Mouse (Mus musculus): Measurements from ENCODE around the gene Platr17. TPM values are rescaled to one million over a fixed set of nuclear protein-coding genes. Genes with fewer than 3 reads are reported as not detected.
"Not testable (repeated sequence)": the region's sequence is repeated elsewhere in the genome, so short reads cannot be mapped to it uniquely, and the experiment has no call there.

Gene Platr17
- 0.40 and 0.52 TPM in 2 replicates for polyA plus RNA-seq (2015; fragmentation: Nextera tagmentation; extraction: Ambion mirVana)

DNA sequence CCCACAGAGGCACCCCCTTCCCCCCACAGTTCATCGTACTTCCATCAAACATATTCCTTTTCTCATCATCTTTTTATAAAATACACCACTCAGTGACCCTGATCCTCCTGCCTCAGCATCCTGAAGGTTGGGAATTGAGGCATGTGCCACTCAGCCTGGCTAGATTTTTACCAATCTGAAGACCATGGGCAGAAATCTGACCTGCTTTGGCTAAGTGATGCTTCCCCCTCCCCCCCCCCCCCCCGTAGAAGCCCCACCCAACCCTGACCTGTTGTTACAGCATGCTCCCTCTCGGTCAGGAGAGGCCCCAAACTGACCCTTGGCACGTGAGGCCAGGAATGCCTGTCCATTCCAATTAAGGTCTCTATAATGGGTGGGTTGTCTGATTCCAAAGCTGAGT is at the start of gene Platr17:
Platr17 (plus strand) TSS at position 301 of the 400 bp plus-strand sequence.
- ATAC-seq; H3K9ac ChIP-seq (replicated peaks): not testable (repeated sequence)
- WGBS, result 35% methylated on average over 3 of the region's 4 CpGs

GRCm38 (mm10) chr17:33857816-33858215 is 47.1 kb upstream of the Platr17 start:
- Histone ChIP-seq H3K4me2 (replicated peaks) (no peak overlapping the region), H3K4me1 (replicated peaks) (no peaks in the 10 kb centered on the region), H3K27me3 (no peaks in the 10 kb centered on the region), H3K36me3 (no peaks in the 10 kb centered on the region), H3K9me3 (no peaks in the 10 kb centered on the region; the same call in 1 of the 2 replicates), H3K4me3 (replicated peaks) (no peak overlapping the region), H3K9ac (replicated peaks) (no peak overlapping the region), H3K27ac (no peak overlapping the region)
- WGBS, result 59% methylated on average over 4 of the region's 4 CpGs
- ATAC-seq, result no peak

More for the DNA sequence above, at the start of gene Platr17:
- not testable (repeated sequence) for H3K27ac ChIP-seq; H3K36me3 ChIP-seq; H3K4me3 ChIP-seq (replicated peaks); H3K4me2 ChIP-seq (replicated peaks); H3K27me3 ChIP-seq; H3K9me3 ChIP-seq; H3K4me1 ChIP-seq (replicated peaks)

- Histone ChIP-seq H3K27ac (no peak overlapping the region), H3K4me1 (replicated peaks) (no peaks in the 10 kb centered on the region), H3K9ac (replicated peaks) (no peak overlapping the region), H3K27me3 (no peaks in the 10 kb centered on the region), H3K36me3 (no peaks in the 10 kb centered on the region), H3K4me2 (replicated peaks) (no peak overlapping the region), H3K9me3 (no peaks in the 10 kb centered on the region), H3K4me3 (replicated peaks) (no peak overlapping the region)
- ATAC-seq, result no peak
- WGBS, result 42% methylated on average over 9 of the region's 9 CpGs
These were observed 39.5 kb upstream of the Platr17 start for GRCm38 (mm10) chr17:33865330-33866030.

GRCm38 (mm10) chr17:33873537-33873936 is 31.4 kb upstream of the Platr17 start, which contains the start of gene Gm7029:
Gm7029 (plus strand) TSS chr17:33873837.
- WGBS, result 92% methylated on average over 4 of the region's 12 CpGs
- not testable (repeated sequence) for H3K27me3 ChIP-seq; ATAC-seq; H3K27ac ChIP-seq; H3K4me2 ChIP-seq (replicated peaks); H3K4me1 ChIP-seq (replicated peaks); H3K36me3 ChIP-seq; H3K9me3 ChIP-seq; H3K4me3 ChIP-seq (replicated peaks); H3K9ac ChIP-seq (replicated peaks)

DNA sequence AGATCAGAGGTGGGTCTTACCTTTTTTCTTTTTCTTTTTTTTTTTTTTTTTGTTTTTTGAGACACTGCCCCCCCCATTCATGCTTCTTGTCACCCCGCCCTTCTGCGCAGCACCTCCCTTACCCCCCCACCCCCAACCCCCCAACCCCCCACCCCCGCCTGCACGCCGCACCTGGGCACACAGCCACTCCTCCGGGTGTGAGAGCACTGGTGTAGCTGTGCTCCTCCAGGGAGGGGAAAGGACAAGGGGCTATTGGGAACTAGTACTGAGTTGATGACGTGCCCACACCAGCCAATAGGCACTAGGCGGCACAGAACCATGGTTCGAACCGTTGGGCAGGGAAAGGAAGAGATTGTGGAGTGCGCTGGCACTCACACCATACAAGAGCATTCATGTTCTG is 30.5 kb upstream of the Platr17 start:
- Histone ChIP-seq H3K36me3 (peaks cover 4% of the 10 kb centered on the region; the same call in 1 of the 2 replicates), H3K4me3 (replicated peaks) (no peak overlapping the region), H3K27ac (no peak overlapping the region), H3K9me3 (no peaks in the 10 kb centered on the region), H3K4me2 (replicated peaks) (no peak overlapping the region), H3K9ac (replicated peaks) (no peak overlapping the region), H3K27me3 (no peaks in the 10 kb centered on the region), H3K4me1 (replicated peaks) (no peaks in the 10 kb centered on the region)
- WGBS, result 94% methylated on average over 11 of the region's 11 CpGs
- no peak for ATAC-seq

GRCm38 (mm10) chr17:33875797-33876196 is 29.1 kb upstream of the Platr17 start:
- not testable (repeated sequence) for H3K9ac ChIP-seq (replicated peaks); H3K4me1 ChIP-seq (replicated peaks); H3K27me3 ChIP-seq; H3K4me2 ChIP-seq (replicated peaks); H3K9me3 ChIP-seq; ATAC-seq; H3K27ac ChIP-seq; H3K4me3 ChIP-seq (replicated peaks)
- H3K36me3 ChIP-seq, result peaks cover 11% of the 10 kb centered on the region; the same call in 1 of the 2 replicates
- 72% methylated on average over 5 of the region's 5 CpGs for WGBS

DNA sequence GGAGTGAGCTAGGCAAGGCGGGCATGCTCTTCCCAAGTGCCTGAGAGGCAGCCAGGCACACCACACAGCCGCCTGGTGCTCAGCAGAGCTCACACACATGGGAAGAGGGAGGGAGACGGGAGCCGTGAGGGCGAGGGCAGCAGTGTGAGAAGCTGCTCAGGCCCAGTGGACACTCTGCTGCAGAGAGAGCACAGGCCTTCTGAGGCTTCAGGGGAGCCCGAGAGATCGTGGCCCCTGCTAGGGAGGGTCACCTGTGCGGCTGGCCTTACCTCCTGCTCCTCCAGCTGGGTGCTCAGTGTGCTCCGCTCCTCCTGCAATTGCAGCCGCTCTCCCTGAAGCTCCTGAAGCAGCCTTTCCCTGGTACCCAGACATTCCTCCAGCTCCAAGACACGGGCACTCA is 20.6 kb upstream of the Platr17 start:
- H3K4me1 ChIP-seq (replicated peaks), result peaks cover 13% of the 10 kb centered on the region
- not testable (repeated sequence) for H3K9me3 ChIP-seq; H3K27me3 ChIP-seq; H3K4me3 ChIP-seq (replicated peaks); H3K27ac ChIP-seq; H3K9ac ChIP-seq (replicated peaks); ATAC-seq; H3K4me2 ChIP-seq (replicated peaks)
- peaks cover 30% of the 10 kb centered on the region for H3K36me3 ChIP-seq
- 91% methylated on average over 10 of the region's 11 CpGs for WGBS

DNA sequence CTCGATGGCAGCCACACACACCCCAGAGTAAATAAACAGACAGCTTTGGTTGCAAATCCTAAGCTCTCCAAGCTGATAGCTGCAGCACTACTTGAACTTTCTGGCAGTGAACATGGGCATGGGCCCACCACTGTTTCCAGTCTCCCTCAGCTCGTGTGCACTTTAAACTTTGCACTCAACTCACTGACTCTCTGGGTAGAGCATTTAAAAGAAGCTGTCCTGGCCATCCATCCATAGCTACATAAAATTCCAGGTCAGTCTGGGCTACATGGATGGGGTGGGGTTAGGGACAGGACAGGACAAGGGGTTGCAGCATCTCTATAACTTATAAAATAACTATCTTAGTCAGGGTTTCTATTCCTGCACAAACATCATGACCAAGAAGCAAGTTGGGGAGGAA is 17.1 kb upstream of the Platr17 start:
- 77% methylated on average over 2 of the region's 2 CpGs for WGBS
- not testable (repeated sequence) for H3K36me3 ChIP-seq; H3K9me3 ChIP-seq; ATAC-seq; H3K27ac ChIP-seq; H3K4me3 ChIP-seq (replicated peaks); H3K27me3 ChIP-seq; H3K4me2 ChIP-seq (replicated peaks)
- 0 out of 2 replicates have a peak overlapping the region, but pooled peaks have one; percentile 32 for H3K9ac ChIP-seq (replicated peaks)
- peaks cover 19% of the 10 kb centered on the region for H3K4me1 ChIP-seq (replicated peaks)

DNA sequence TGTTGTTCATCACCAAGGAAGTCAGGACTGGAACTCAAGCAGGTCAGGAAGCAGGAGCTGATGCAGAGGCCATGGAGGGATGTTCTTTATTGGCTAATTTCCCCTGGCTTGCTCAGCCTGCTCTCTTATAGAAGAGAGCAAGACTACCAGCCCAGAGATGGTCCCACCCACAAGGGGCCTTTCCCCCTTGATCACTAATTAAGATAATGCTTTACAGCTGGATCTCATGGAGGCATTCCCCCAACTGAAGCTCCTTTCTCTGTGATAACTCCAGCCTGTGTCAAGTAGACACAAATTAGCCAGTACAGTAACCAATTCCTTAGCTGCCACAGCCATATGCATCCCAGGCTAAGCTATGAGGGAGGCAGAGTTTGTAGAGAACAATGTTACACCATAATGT is 16.7 kb upstream of the Platr17 start:
- 0 out of 2 replicates have a peak overlapping the region, but pooled peaks have one; percentile 32 for H3K9ac ChIP-seq (replicated peaks)
- not testable (repeated sequence) for H3K36me3 ChIP-seq; H3K27ac ChIP-seq; H3K4me3 ChIP-seq (replicated peaks); ATAC-seq; H3K9me3 ChIP-seq; H3K27me3 ChIP-seq
- H3K4me2 ChIP-seq (replicated peaks), result 0 out of 2 replicates have a peak overlapping the region, but pooled peaks have one; percentile 72
- peaks cover 19% of the 10 kb centered on the region for H3K4me1 ChIP-seq (replicated peaks)

GRCm38 (mm10) chr17:33889941-33890532 is 14.9 kb upstream of the Platr17 start:
- H3K27ac ChIP-seq, result 0 out of 2 replicates have a peak overlapping the region, but pooled peaks have one; percentile 25
- WGBS, result under 1% methylated on average over 42 of the region's 44 CpGs

DNA sequence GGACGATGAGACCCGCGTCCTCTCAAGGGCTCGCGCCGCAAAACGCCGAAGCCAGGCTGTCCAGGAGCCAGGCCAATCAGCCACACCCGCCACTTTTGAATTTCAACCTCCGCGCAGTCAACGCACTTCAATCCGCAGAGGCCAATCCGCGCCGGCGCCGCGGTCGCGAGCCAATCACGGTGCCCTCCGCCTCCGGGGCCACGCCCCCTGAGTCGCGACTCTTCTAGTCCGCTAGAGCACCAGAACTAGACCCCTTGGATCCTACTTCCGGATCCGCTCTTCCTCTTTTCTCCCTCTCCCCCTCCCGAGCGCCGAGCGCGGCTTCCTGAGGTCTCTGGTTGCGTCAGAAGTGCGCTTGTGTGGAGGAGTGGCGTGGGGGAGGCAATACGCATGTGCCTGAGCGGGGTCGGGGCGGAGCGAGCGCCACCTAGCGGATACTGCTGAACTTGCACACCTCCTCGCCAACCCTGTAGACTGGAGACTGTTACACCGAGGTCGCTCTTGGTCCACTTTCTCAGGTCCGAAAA is 14.3 kb upstream of the Platr17 start, which contains the start of gene Kifc1:
Kifc1 (minus strand) TSS at position 129 of the 527 bp plus-strand sequence.
- peaks cover 3% of the 10 kb centered on the region; the same call in 1 of the 2 replicates for H3K27me3 ChIP-seq
- peak within 1 kb of the TSS; percentile 72 for H3K4me2 ChIP-seq (replicated peaks)
- WGBS, result under 1% methylated on average over 49 of the region's 49 CpGs
- H3K27ac ChIP-seq, result 0 out of 2 replicates have a peak within 1 kb of the TSS, but pooled peaks have one; percentile 25
- peaks cover 19% of the 10 kb centered on the region for H3K4me1 ChIP-seq (replicated peaks)
- peak within 1 kb of the TSS; percentile 64 for H3K4me3 ChIP-seq (replicated peaks)
- H3K9ac ChIP-seq (replicated peaks), result peak within 1 kb of the TSS; percentile 69
- peaks cover 4% of the 10 kb centered on the region; the same call in 1 of the 2 replicates for H3K36me3 ChIP-seq
- ATAC-seq, result peak; percentile 99
- H3K9me3 ChIP-seq, result no peaks in the 10 kb centered on the region

More at GRCm38 (mm10) chr17:33889941-33890532, 14.9 kb upstream of the Platr17 start:
- peaks cover 19% of the 10 kb centered on the region for H3K4me1 ChIP-seq (replicated peaks)
- H3K27me3 ChIP-seq, ATAC-seq, H3K9me3 ChIP-seq, H3K36me3 ChIP-seq: not testable (repeated sequence)
- H3K9ac ChIP-seq (replicated peaks), result peak overlapping the region; percentile 69
- peak overlapping the region; percentile 64 for H3K4me3 ChIP-seq (replicated peaks)
- H3K4me2 ChIP-seq (replicated peaks), result peak overlapping the region; percentile 72

DNA sequence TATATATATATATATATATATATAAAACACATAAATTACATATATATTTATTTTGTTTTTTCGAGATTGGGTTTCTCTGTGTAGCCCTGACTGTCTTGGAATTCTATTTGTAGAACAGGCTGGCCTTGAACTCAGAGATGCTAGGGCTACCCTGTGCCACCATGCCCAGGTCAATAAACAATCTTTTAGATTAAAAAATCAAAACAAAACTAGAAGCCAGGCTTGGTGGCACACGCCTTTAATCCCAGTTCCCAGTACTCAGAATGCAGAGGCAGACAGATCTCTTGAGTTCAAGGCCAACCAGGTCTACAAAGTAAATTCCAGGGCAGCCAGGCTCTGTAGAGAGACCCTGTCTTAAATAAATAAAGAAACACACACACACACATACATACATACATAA is 13.6 kb upstream of the Platr17 start:
- Histone ChIP-seq H3K9me3 (no peaks in the 10 kb centered on the region), H3K27ac (no peak overlapping the region), H3K4me2 (replicated peaks) (no peak overlapping the region), H3K36me3 (no peaks in the 10 kb centered on the region), H3K9ac (replicated peaks) (no peak overlapping the region), H3K4me1 (replicated peaks) (peaks cover 19% of the 10 kb centered on the region), H3K4me3 (replicated peaks) (no peak overlapping the region), H3K27me3 (peaks cover 3% of the 10 kb centered on the region; the same call in 1 of the 2 replicates)
- WGBS, result 58% methylated on average over 2 of the region's 2 CpGs
- no peak for ATAC-seq
